Mouse (Mus musculus): Measurements from ENCODE around the gene Ippk.

- TF ChIP-seq POLR2A (IDR thresholded peaks at IDR 0.05; ENCODE audit: insufficient read depth, low read depth, low read length): no peak
- TF ChIP-seq CTCF (IDR thresholded peaks at IDR 0.05; ENCODE audit: insufficient read depth, low read depth, low read length): peak; percentile 33; the same call in 1 of the 2 replicates
Measured at GRCm38 (mm10) chr13:49449318-49449749, 28.3 kb downstream of the Ippk start.
